Mouse (Mus musculus) liver, embryonic 14.5 days (tissue): ENCODE results near the gene Plppr1.

Source experiments
- CTCF ChIP-seq: IDR thresholded peaks from 2 replicates; pipeline ENCODE4 v1.5.1; 2016; ENCODE audit warnings: antibody characterized with exemption, low read depth, control low read depth
- EP300 ChIP-seq: IDR thresholded peaks from 2 replicates; pipeline ENCODE4 v1.6.1; 2016; ENCODE audit warnings: antibody characterized with exemption, low read depth

DNA sequence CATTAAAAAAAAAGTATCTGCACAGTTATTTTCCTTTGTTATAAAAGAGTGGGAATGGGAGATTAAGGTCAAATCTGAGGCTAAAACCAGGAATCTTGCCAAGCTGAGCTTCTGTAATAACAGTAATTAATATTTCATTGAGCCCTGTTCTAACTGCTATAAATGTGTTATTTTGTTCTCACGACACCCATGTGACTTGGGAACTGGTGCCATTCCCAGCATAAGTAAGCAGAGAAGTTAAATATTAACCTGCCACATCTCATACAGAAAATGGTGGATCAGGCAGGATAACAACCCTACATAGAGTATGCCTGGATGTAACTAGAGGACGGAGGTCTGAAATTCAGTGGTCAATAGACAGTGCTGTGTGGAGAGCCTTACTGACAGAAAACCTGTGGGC lies 90.2 kb downstream of the Plppr1 start:
- TF ChIP-seq CTCF = no peak
- TF ChIP-seq EP300 = no peak
